Mouse (Mus musculus): ENCODE results near the gene Nos3. TPM values are rescaled to one million over a fixed set of nuclear protein-coding genes. Genes with fewer than 3 reads are reported as not detected.
"Not testable (repeated sequence)": the region's sequence is repeated elsewhere in the genome, so short reads cannot be mapped to it uniquely, and the experiment has no call there.

Nos3 gene
- total RNA-seq, 4 experiments from 2014 or later = 6.6 to 9.0 (median 7.6) TPM

- no peak for DNase-seq (ENCODE audit: low spot score in 2 of 2)
Measured at GRCm38 (mm10) chr5:24374666-24375328, 10.2 kb downstream of the Nos3 start.

- no peak for DNase-seq (ENCODE audit: low spot score in 2 of 2)
Measured at GRCm38 (mm10) chr5:24378700-24379099, 14.1 kb downstream of the Nos3 start.

GRCm38 (mm10) chr5:24379501-24379900 lies 14.9 kb downstream of the Nos3 start:
- no peak for DNase-seq (ENCODE audit: low spot score in 2 of 2)

- DNase-seq (ENCODE audit: low spot score in 2 of 2) = no peak
Measured at GRCm38 (mm10) chr5:24380499-24380898, 15.9 kb downstream of the Nos3 start.

GRCm38 (mm10) chr5:24381486-24381885 lies 16.9 kb downstream of the Nos3 start:
- no peak for DNase-seq (ENCODE audit: low spot score in 2 of 2)

- no peak for DNase-seq (ENCODE audit: low spot score in 2 of 2)
Measured at GRCm38 (mm10) chr5:24381988-24382387, 17.4 kb downstream of the Nos3 start.

- peak; percentile 90 to 92 for DNase-seq (ENCODE audit: low spot score in 2 of 2)
Measured at GRCm38 (mm10) chr5:24383026-24383859, 18.6 kb downstream of the Nos3 start.

- peak in 1 of 2 experiments; percentile 51 for DNase-seq (ENCODE audit: low spot score in 2 of 2)
Measured at GRCm38 (mm10) chr5:24384407-24384806, 19.8 kb downstream of the Nos3 start.

- DNase-seq (ENCODE audit: low spot score in 2 of 2) = no peak
Measured at GRCm38 (mm10) chr5:24385374-24385773, 20.8 kb downstream of the Nos3 start.

- DNase-seq (ENCODE audit: low spot score in 2 of 2) = no peak
Measured at GRCm38 (mm10) chr5:24385887-24386550, 21.4 kb downstream of the Nos3 start.

- DNase-seq (ENCODE audit: low spot score in 2 of 2) = peak; percentile 64 to 71
Measured at GRCm38 (mm10) chr5:24387264-24388241, 22.9 kb downstream of the Nos3 start.

- DNase-seq (ENCODE audit: low spot score in 2 of 2) = no peak
Measured at GRCm38 (mm10) chr5:24388246-24388915, 23.8 kb downstream of the Nos3 start.

- no peak for DNase-seq (ENCODE audit: low spot score in 2 of 2)
Measured at GRCm38 (mm10) chr5:24389011-24389657, 24.5 kb downstream of the Nos3 start.

GRCm38 (mm10) chr5:24389658-24390020 lies 25.0 kb downstream of the Nos3 start:
- DNase-seq (ENCODE audit: low spot score in 2 of 2) = no peak

GRCm38 (mm10) chr5:24391864-24392263 lies 27.3 kb downstream of the Nos3 start, which contains the start of gene Atg9b:
Atg9b (minus strand) TSS chr5:24392143.
- no peak for DNase-seq (ENCODE audit: low spot score in 2 of 2)

GRCm38 (mm10) chr5:24392724-24393123 lies 28.1 kb downstream of the Nos3 start:
- no peak for DNase-seq (ENCODE audit: low spot score in 2 of 2)

GRCm38 (mm10) chr5:24393392-24393997 lies 28.9 kb downstream of the Nos3 start, which contains the start of gene Abcb8:
Abcb8 (plus strand) TSS chr5:24393663.
- peak; percentile 84 to 87 for DNase-seq (ENCODE audit: low spot score in 2 of 2)

- DNase-seq (ENCODE audit: low spot score in 2 of 2) = peak; percentile 96 to 97
Measured at GRCm38 (mm10) chr5:24394165-24394894, 29.7 kb downstream of the Nos3 start.

GRCm38 (mm10) chr5:24396254-24396653 lies 31.6 kb downstream of the Nos3 start:
- not testable (repeated sequence) for DNase-seq (ENCODE audit: low spot score in 2 of 2)
